Mouse (Mus musculus) forebrain, embryonic 15.5 days (tissue): ENCODE results near the gene Ltbp1. TPM values are rescaled to one million over a fixed set of nuclear protein-coding genes. Genes with fewer than 3 reads are reported as not detected.

Source experiments
- ATAC-seq: fragments of 200-750 bp; cut with Nextera tagmentation; replicated peaks from 2 replicates; pipeline ENCODE4 v1.8.0; 2017; ENCODE audit warnings: mild to moderate bottlenecking, moderate TSS enrichment, moderate library complexity
- H3K27ac ChIP-seq: fragments of 300-500 bp; sonication (generic); replicated peaks from 2 replicates; pipeline ENCODE4 v1.5.1; 2015; ENCODE audit warnings: mild to moderate bottlenecking, inconsistent platforms
- H3K27me3 ChIP-seq: fragments of 300-500 bp; sonication (generic); 2 replicates; pipeline ENCODE4 v1.6.1; 2015; ENCODE audit warnings: inconsistent platforms
- H3K36me3 ChIP-seq: fragments of 300-500 bp; sonication (generic); 2 replicates; pipeline ENCODE4 v1.6.1; 2015; ENCODE audit warnings: mild to moderate bottlenecking, inconsistent platforms
- H3K4me1 ChIP-seq: fragments of 300-500 bp; sonication (generic); 2 replicates; pipeline ENCODE4 v1.6.1; 2015; ENCODE audit warnings: inconsistent platforms
- H3K4me2 ChIP-seq: fragments of 300-500 bp; sonication (generic); replicated peaks from 2 replicates; pipeline ENCODE4 v1.6.1; 2015; ENCODE audit warnings: mild to moderate bottlenecking, inconsistent platforms
- H3K4me3 ChIP-seq: fragments of 300-500 bp; sonication (generic); 2 replicates; pipeline ENCODE4 v1.5.1; 2015; ENCODE audit warnings: mild to moderate bottlenecking, inconsistent platforms
- H3K9ac ChIP-seq: fragments of 300-500 bp; sonication (generic); replicated peaks from 2 replicates; pipeline ENCODE4 v1.6.1; 2015; ENCODE audit warnings: mild to moderate bottlenecking, inconsistent platforms
- H3K9me3 ChIP-seq: fragments of 300-500 bp; sonication (generic); 2 replicates; pipeline ENCODE4 v1.6.1; 2016; ENCODE audit warnings: inconsistent platforms
- WGBS: fragments of 180-500 bp; shearing (Covaris S2); methylation state at CpG from one replicate; pipeline ENCODE4 v1.1.7; 2015; ENCODE audit warnings: mixed read lengths; 5-methylcytosine and 5-hydroxymethylcytosine counted together
- polyA plus RNA-seq: library from polyadenylated mRNA; unstranded; fragments of >200 nt; fragmentation: Nextera tagmentation; extraction: Ambion mirVana; gene quantifications from 2 replicates; pipeline ENCODE4 v1.2.1, GENCODE M21; 2015

Gene Ltbp1
- polyA plus RNA-seq, 1 experiment from 2014 or later, result 4.0 TPM

GRCm38 (mm10) chr17:75237456-75237855, 232.1 kb downstream of the Ltbp1 start:
- no peak overlapping the region for H3K9ac ChIP-seq
- H3K27me3 ChIP-seq, result no peaks in the 10 kb centered on the region
- 96% methylated on average over 3 of the region's 3 CpGs for WGBS
- H3K4me1 ChIP-seq, result no peaks in the 10 kb centered on the region
- ATAC-seq, result no peak
- no peaks in the 10 kb centered on the region for H3K9me3 ChIP-seq
- no peak overlapping the region for H3K27ac ChIP-seq
- H3K36me3 ChIP-seq, result no peaks in the 10 kb centered on the region
- H3K4me3 ChIP-seq, result no peak overlapping the region
- H3K4me2 ChIP-seq, result no peak overlapping the region

- no peak overlapping the region for H3K4me3 ChIP-seq
- no peak overlapping the region for H3K4me2 ChIP-seq
- no peak for ATAC-seq
- no peak overlapping the region for H3K27ac ChIP-seq
- 81% methylated on average over 2 of the region's 2 CpGs for WGBS
- H3K9ac ChIP-seq, result no peak overlapping the region
- H3K27me3 ChIP-seq, result no peaks in the 10 kb centered on the region
- no peaks in the 10 kb centered on the region for H3K36me3 ChIP-seq
- H3K4me1 ChIP-seq, result no peaks in the 10 kb centered on the region
- H3K9me3 ChIP-seq, result no peaks in the 10 kb centered on the region
These were observed 233.3 kb downstream of the Ltbp1 start for GRCm38 (mm10) chr17:75238655-75239054.

- no peak for ATAC-seq
- Histone ChIP-seq H3K27ac (no peak overlapping the region), H3K4me1 (no peaks in the 10 kb centered on the region), H3K27me3 (no peaks in the 10 kb centered on the region), H3K4me2 (no peak overlapping the region), H3K4me3 (no peak overlapping the region), H3K9ac (no peak overlapping the region), H3K9me3 (no peaks in the 10 kb centered on the region), H3K36me3 (no peaks in the 10 kb centered on the region)
- 70% methylated on average over 3 of the region's 3 CpGs for WGBS
These were observed 234.2 kb downstream of the Ltbp1 start for GRCm38 (mm10) chr17:75239545-75239944.

GRCm38 (mm10) chr17:75242086-75242485, 236.7 kb downstream of the Ltbp1 start:
- 94% methylated on average over 1 of the region's 1 CpGs for WGBS
- Histone ChIP-seq H3K4me3 (no peak overlapping the region), H3K27ac (no peak overlapping the region), H3K36me3 (no peaks in the 10 kb centered on the region), H3K27me3 (no peaks in the 10 kb centered on the region), H3K4me1 (no peaks in the 10 kb centered on the region), H3K9me3 (no peaks in the 10 kb centered on the region), H3K4me2 (no peak overlapping the region), H3K9ac (no peak overlapping the region)
- no peak for ATAC-seq

- no peak for ATAC-seq
- H3K4me2 ChIP-seq, result no peak overlapping the region
- no peak overlapping the region for H3K9ac ChIP-seq
- no peak overlapping the region for H3K27ac ChIP-seq
- H3K4me1 ChIP-seq, result no peaks in the 10 kb centered on the region
- 88% methylated on average over 1 of the region's 1 CpGs for WGBS
- H3K4me3 ChIP-seq, result no peak overlapping the region
- no peaks in the 10 kb centered on the region for H3K9me3 ChIP-seq
- H3K27me3 ChIP-seq, result no peaks in the 10 kb centered on the region
- H3K36me3 ChIP-seq, result no peaks in the 10 kb centered on the region
These were observed 237.9 kb downstream of the Ltbp1 start for GRCm38 (mm10) chr17:75243221-75243620.

- no peak for ATAC-seq
- WGBS, result 95% methylated on average over 3 of the region's 3 CpGs
- no peak overlapping the region for H3K4me2 ChIP-seq
- no peak overlapping the region for H3K4me3 ChIP-seq
- no peak overlapping the region for H3K27ac ChIP-seq
- no peak overlapping the region for H3K9ac ChIP-seq
- no peaks in the 10 kb centered on the region for H3K9me3 ChIP-seq
- H3K36me3 ChIP-seq, result no peaks in the 10 kb centered on the region
- H3K4me1 ChIP-seq, result no peaks in the 10 kb centered on the region
- no peaks in the 10 kb centered on the region for H3K27me3 ChIP-seq
These were observed 238.8 kb downstream of the Ltbp1 start for GRCm38 (mm10) chr17:75244148-75244547.

GRCm38 (mm10) chr17:75245085-75245484, 239.7 kb downstream of the Ltbp1 start:
- Histone ChIP-seq H3K9ac (no peak overlapping the region), H3K27me3 (no peaks in the 10 kb centered on the region), H3K27ac (no peak overlapping the region), H3K36me3 (no peaks in the 10 kb centered on the region), H3K9me3 (no peaks in the 10 kb centered on the region), H3K4me1 (no peaks in the 10 kb centered on the region), H3K4me2 (no peak overlapping the region), H3K4me3 (no peak overlapping the region)
- ATAC-seq, result no peak
- 91% methylated on average over 7 of the region's 7 CpGs for WGBS

- no peak overlapping the region for H3K27ac ChIP-seq
- H3K9ac ChIP-seq, result no peak overlapping the region
- no peak overlapping the region for H3K4me3 ChIP-seq
- H3K4me2 ChIP-seq, result no peak overlapping the region
- 74% methylated on average over 10 of the region's 10 CpGs for WGBS
- H3K9me3 ChIP-seq, result no peaks in the 10 kb centered on the region
- no peaks in the 10 kb centered on the region for H3K27me3 ChIP-seq
- H3K4me1 ChIP-seq, result no peaks in the 10 kb centered on the region
- ATAC-seq, result no peak
- H3K36me3 ChIP-seq, result no peaks in the 10 kb centered on the region
These were observed 243.3 kb downstream of the Ltbp1 start for GRCm38 (mm10) chr17:75248632-75249031.

GRCm38 (mm10) chr17:75250571-75250970, 245.2 kb downstream of the Ltbp1 start:
- H3K4me2 ChIP-seq, result no peak overlapping the region
- H3K27me3 ChIP-seq, result no peaks in the 10 kb centered on the region
- 84% methylated on average over 6 of the region's 6 CpGs for WGBS
- H3K9me3 ChIP-seq, result no peaks in the 10 kb centered on the region
- no peak for ATAC-seq
- no peaks in the 10 kb centered on the region for H3K36me3 ChIP-seq
- no peak overlapping the region for H3K4me3 ChIP-seq
- H3K27ac ChIP-seq, result no peak overlapping the region
- H3K9ac ChIP-seq, result no peak overlapping the region
- no peaks in the 10 kb centered on the region for H3K4me1 ChIP-seq

GRCm38 (mm10) chr17:75251094-75251493, 245.7 kb downstream of the Ltbp1 start:
- Histone ChIP-seq H3K36me3 (no peaks in the 10 kb centered on the region), H3K9me3 (no peaks in the 10 kb centered on the region), H3K4me2 (no peak overlapping the region), H3K4me1 (no peaks in the 10 kb centered on the region), H3K27me3 (no peaks in the 10 kb centered on the region), H3K4me3 (no peak overlapping the region), H3K9ac (no peak overlapping the region), H3K27ac (no peak overlapping the region)
- ATAC-seq, result no peak
- 89% methylated on average over 6 of the region's 6 CpGs for WGBS

GRCm38 (mm10) chr17:75252540-75252939, 247.2 kb downstream of the Ltbp1 start:
- Histone ChIP-seq H3K4me2 (no peak overlapping the region), H3K9me3 (no peaks in the 10 kb centered on the region), H3K27ac (no peak overlapping the region), H3K9ac (no peak overlapping the region), H3K36me3 (no peaks in the 10 kb centered on the region), H3K4me3 (no peak overlapping the region), H3K27me3 (no peaks in the 10 kb centered on the region), H3K4me1 (no peaks in the 10 kb centered on the region)
- no peak for ATAC-seq
- 96% methylated on average over 5 of the region's 5 CpGs for WGBS

GRCm38 (mm10) chr17:75254909-75255308, 249.5 kb downstream of the Ltbp1 start:
- H3K9ac ChIP-seq, result no peak overlapping the region
- H3K27me3 ChIP-seq, result no peaks in the 10 kb centered on the region
- 49% methylated on average over 6 of the region's 6 CpGs for WGBS
- H3K4me3 ChIP-seq, result no peak overlapping the region
- no peak overlapping the region for H3K27ac ChIP-seq
- no peak overlapping the region for H3K4me2 ChIP-seq
- no peaks in the 10 kb centered on the region for H3K9me3 ChIP-seq
- no peaks in the 10 kb centered on the region for H3K36me3 ChIP-seq
- no peaks in the 10 kb centered on the region for H3K4me1 ChIP-seq
- ATAC-seq, result no peak

GRCm38 (mm10) chr17:75255967-75256366, 250.6 kb downstream of the Ltbp1 start:
- ATAC-seq, result no peak
- H3K4me3 ChIP-seq, result no peak overlapping the region
- no peak overlapping the region for H3K27ac ChIP-seq
- H3K9me3 ChIP-seq, result no peaks in the 10 kb centered on the region
- no peak overlapping the region for H3K9ac ChIP-seq
- WGBS, result 53% methylated on average over 1 of the region's 1 CpGs
- H3K4me1 ChIP-seq, result no peaks in the 10 kb centered on the region
- H3K4me2 ChIP-seq, result no peak overlapping the region
- H3K27me3 ChIP-seq, result no peaks in the 10 kb centered on the region
- H3K36me3 ChIP-seq, result no peaks in the 10 kb centered on the region
